Mouse (Mus musculus) neutrophil, adult 5-6 weeks (primary cell): ENCODE results near the gene Arf4. TPM values are rescaled to one million over a fixed set of nuclear protein-coding genes. Genes with fewer than 3 reads are reported as not detected.
A peak's percentile ranks its signal among the peaks of the same experiment; 100 is the strongest.

Experiments
- ATAC-seq: fragments of 151-379, 151-347 bp; 2 replicates; pipeline ENCODE4 v1.8.0; 2017; ENCODE audit warnings: mild to moderate bottlenecking, moderate TSS enrichment; ENCODE audit not compliant: insufficient number of reproducible peaks, poor library complexity, low FRiP score, severe bottlenecking; ENCODE audit errors: extremely low read depth
- total RNA-seq: library from RNA; stranded (forward); fragments of 200-1000 nt; gene quantifications from 2 replicates; pipeline ENCODE4 v1.2.3, GENCODE M21; 2017

The Arf4 gene
- 99.4 and 115 TPM in 2 replicates for total RNA-seq

DNA sequence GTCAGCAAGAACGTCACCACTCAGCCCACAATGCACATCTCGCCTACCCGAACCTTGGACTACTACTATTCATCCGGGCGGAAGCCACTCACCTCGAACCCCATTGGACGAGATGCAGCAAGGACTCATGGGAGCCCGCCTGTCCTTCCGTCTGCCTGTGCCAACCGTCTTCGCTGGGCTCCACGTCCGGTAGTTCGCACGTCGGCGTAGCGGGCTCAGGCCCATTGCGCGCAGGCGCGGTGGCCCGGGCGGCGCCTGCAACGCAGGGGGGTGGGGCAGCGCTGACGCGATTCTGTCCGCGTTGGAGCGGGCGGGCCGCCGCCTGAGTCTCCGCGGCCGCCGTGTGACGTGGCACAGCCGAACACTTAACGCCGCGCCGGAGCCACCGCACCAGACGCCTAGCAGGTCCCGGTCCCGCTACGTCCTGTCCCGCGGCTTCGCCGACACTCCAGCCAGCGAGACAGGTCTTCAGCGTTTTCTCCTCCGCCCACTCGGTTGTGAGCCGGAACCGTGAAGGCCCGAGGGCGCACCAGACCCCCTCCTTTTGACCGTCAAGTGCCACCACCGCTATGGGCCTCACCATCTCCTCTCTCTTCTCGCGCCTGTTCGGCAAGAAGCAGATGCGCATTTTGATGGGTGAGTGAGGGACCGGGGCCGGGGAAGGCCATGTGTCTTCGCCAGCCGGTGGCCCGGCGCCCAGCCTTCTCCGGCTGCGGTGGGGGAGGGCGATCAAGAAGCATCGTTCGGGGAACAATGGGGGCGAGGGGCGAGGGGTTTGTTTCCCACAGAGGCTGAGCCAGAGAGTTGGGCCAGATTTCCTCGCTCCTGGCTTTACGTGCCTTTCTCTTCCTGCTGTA is at the start of gene Arf4:
Gene Arf4 (plus strand): TSS at position 224 of the 857 bp plus-strand sequence.
- ATAC-seq, result peak; percentile 97

DNA sequence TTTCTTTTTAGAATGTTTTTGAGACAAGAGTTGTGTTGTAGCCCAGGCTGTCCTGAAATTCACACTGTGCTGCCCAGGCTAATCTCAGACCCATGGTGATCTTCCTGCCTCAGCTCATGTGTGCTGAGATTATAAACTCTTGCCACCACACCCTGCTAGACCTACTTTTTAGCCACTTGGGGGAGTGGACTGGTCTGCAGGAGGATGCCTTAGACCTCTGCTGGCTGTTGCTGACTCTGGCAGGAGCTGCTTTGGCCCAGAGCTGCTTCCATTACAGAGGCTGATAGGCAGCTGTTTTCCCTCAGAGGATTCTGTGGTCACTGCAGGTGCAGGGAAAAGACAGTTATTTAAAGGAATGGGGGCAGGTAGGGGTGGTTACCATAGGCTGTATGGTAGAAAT is 46.5 kb upstream of the Arf4 start:
- ATAC-seq, result peak; percentile 30; the same call in 1 of the 2 replicates

DNA sequence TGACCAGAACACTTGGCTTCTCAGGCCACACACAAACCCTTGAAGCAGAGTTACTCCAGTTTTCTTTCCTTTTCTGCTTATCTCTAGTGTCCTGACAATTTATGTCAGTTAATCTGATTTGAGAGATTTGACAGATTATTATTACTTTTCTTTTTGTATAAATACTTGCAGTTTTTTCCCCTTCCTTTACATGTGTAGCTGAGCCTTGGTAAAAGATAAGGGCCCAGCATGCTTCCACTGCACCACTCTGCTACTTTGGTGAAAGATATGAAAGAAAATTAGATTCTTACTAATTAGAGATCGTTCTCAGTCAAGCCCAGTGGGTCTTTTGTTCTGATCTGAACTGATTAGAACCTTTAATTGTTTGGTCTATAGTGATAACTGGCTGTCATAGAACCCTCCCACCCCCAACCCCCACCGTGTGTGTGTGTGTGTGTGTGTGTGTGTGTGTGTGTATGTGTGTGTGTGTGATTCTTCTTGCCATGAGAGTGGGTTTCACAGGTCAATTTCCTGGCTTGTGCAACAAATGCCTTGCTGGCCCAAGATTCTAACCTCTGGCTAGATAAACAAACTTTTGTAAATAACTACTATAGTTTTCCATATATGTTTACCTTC is 44.5 kb upstream of the Arf4 start:
- no peak for ATAC-seq

GRCm38 (mm10) chr14:26595167-26595566 is 42.7 kb upstream of the Arf4 start:
- ATAC-seq, result no peak

GRCm38 (mm10) chr14:26595695-26596365 is 42.0 kb upstream of the Arf4 start:
- ATAC-seq, result no peak

GRCm38 (mm10) chr14:26605354-26605753 is 32.5 kb upstream of the Arf4 start:
- no peak for ATAC-seq

- no peak for ATAC-seq
Observed at GRCm38 (mm10) chr14:26609674-26610073, 28.2 kb upstream of the Arf4 start.

DNA sequence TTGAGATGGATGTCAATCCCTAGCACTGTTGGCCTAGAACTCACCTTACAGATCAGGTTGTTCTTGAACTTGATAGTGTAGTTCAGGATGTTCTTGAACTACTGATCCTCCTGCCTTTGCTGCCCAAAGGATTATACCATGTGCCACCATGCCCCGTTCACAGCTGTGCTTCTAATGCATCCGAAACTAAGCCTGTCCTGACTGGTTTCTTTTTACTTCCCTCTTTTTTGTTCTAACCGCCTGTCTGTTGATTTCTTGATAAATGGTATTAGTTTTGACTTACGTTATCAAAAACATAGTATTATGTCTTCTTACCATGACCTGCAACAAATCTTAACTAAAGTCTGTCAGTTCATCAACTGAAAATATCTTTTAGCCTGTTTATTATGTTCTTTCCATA is 27.2 kb upstream of the Arf4 start:
- no peak for ATAC-seq

DNA sequence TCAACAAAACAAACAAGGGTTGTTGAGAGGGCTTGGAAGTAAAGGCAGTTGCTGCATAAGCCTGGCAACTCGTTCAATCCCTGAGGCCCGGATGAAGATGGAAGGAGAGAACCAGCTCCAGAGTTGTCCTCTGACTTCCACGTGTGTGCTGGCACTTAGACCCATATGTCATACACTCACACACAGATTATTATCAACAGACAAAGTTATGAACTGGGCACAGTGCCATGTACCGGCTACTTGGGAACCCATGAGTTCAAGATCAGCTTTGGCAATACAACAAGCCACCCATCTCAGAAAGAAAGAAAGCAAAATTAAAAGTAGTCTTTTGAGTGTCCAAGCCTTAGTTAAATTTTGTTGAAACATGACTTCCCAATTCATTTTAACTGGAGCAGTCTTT is 12.6 kb upstream of the Arf4 start:
- no peak for ATAC-seq

DNA sequence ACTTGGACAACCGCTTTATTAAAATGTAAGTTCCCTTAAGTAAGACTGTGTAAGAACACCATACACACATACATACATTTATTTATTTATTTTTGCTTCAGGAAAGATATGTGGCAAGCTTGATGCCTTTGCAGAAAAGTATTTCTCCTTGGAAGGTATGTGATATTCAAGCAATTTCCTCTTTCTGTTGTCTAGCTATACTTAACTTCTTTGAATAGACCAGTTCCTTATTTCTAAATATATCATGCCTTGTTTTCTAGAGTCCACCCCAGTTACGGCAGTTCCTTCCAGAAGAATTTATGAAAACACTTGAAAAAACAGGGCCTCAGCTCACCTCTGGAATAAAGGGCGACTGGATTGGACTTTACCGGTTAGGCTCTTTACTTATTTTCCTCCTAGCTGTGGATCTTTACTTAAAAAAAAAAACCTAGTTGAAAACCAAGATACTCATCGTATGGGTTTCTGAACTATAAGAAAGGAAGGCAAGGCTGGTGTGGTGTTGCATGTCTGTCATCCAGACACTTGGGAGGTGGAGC is 11.2 kb upstream of the Arf4 start:
- peak; percentile 46; the same call in 1 of the 2 replicates for ATAC-seq

DNA sequence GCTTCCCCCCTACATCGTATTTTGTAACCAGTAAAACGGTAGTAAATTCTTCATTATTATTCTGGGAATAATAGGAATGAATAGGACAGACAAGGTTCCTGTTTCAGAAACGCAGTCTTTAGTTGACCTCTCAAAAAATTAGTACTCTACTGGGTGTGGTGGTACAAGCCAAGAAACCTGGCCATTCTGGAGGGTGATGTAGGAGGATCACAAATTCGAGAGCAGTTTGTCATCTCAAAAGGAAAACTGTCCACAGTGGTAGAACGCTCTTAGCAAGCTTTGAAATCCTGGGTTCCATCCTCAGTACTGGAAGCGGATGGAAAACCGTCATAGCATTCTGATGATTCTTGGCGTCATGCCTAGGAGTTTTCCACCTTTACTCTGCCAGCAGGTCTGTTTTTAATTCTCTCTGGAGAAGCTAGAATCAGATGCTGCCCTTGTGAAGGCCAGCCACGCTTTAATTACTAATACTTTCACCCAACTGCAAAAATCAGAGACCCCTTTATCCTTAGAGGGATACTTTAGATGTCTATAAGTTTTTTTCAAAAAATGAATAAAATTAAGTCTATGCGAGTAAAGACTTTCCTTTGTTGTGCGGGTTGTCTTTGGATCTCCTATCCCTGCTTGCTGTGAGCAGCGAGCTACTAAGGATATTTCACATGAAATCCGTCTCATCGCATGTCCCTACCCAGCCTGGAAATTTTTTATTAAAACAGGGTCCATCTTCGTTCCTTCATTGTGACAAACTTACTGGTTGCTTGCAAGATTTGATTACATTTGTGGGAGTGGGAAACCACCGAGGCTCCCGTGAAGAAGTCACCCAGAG is 636 bp upstream of the Arf4 start:
- ATAC-seq, result no peak

DNA sequence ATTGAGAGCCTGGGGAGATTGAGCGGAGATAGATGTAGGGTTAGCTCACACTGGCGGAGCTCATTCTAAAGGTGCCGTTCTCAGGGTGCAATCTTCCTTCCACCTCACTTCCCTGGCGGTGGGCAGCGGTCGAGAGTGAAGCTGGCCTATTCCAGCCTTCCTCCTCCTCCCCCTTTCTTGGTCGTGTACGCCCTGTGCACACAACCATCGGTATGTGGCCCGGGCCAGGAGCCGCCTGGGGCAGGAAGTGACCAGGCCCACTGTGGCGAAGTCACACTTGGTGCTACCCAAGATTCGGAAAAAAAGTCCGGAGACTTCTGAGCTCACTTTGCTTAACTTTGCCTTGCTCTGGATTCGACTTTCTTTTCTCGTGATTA is 822 bp downstream of the Arf4 start:
- ATAC-seq, result peak; percentile 37

- no peak for ATAC-seq
Observed at GRCm38 (mm10) chr14:26639251-26639650, 1.4 kb downstream of the Arf4 start.

- ATAC-seq, result no peak
Observed at GRCm38 (mm10) chr14:26639961-26640360, 2.1 kb downstream of the Arf4 start.

GRCm38 (mm10) chr14:26643006-26643624 is 5.2 kb downstream of the Arf4 start:
- ATAC-seq, result no peak

DNA sequence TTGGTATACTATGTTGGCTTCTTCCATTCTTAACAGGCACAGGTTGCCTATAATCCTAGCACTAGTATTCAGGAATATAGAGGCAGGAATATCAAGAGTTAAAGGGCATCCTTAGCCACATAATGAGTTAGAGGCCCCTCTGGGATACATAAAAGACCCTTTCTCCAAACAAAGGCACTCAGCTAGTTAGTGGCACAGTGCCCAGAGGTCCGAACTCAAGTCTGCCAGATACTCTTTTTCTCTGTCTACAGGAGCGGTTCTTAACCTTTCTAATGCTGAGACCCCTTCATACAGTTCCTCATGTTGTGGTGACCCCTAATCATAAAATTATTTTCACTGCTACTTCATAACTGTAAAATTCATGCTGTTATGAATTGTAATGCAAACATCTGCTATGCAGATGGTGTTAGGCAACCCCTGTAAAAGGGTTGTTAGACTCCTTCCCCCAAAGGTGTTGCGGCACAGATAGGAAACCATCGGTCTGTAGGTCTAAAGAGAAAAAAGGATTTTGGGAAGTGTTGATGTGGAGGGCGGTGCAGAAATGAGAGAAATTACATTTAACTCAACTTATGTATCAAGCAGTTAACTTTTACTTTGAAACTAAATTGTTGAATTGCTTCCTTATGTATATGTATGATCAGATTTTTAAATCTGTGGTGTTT is 8.2 kb downstream of the Arf4 start:
- no peak for ATAC-seq

DNA sequence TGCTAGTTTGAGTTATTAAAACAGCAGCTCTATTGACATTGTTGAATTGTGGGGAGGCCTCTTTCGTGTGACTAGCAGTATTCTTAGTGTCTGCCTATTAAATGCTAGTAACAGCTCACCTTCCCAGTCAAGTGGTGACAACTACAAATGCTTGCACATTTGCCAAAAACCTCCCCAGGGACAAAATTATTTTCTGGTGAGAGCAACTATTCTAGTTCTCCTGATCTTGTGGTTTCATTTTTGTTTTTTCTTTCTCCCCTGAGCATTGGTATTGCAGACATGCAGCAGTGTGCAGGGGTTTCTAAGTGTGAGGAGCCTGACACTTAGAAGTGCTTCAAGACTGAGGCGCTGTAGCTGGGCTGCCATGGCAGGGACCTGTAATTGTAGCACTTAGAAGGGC is 9.9 kb downstream of the Arf4 start:
- ATAC-seq, result no peak

DNA sequence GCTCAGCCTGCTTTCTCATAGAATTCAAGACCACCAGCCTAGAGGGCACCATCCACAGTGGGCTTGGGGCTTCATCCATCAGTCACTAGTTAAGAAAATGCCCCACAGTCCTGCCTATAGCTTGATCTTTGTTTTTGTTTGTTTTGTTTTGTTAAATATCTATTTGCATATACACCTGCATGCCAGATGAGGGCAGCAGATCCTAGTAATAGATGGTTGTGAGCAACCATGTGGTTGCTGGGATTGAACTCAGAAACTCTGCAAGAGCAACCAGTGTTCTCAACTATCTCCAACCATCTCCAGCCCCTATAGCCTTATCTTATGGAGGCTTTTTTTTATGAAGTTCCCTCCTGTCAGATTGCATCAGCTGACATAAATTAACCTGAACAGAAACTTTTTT is 14.0 kb downstream of the Arf4 start:
- peak; percentile 61 for ATAC-seq
